Mouse (Mus musculus): ENCODE measurements around the gene Gm9922. TPM values are rescaled to one million over a fixed set of nuclear protein-coding genes. Genes with fewer than 3 reads are reported as not detected.

Gm9922 gene
- total RNA-seq, 2 experiments from 2014 or later, result not detected

GRCm38 (mm10) chr14:101746635-101747034 is 17.0 kb upstream of the Gm9922 start:
- H3K27ac ChIP-seq, result no peak overlapping the region
- no peak for TF ChIP-seq CTCF (conservative IDR thresholded peaks at IDR 0.05)
- no peak for DNase-seq (ENCODE audit: low spot score in 2 of 2)
- H3K4me3 ChIP-seq, result no peak overlapping the region

GRCm38 (mm10) chr14:101737501-101737900 is 7.9 kb upstream of the Gm9922 start:
- no peak for DNase-seq (ENCODE audit: low spot score in 2 of 2)
- TF ChIP-seq CTCF (conservative IDR thresholded peaks at IDR 0.05), result no peak
- no peak overlapping the region for H3K4me3 ChIP-seq
- H3K27ac ChIP-seq, result no peak overlapping the region

- no peak overlapping the region for H3K4me3 ChIP-seq
- H3K27ac ChIP-seq, result no peak overlapping the region
- TF ChIP-seq CTCF (conservative IDR thresholded peaks at IDR 0.05), result no peak
- DNase-seq (ENCODE audit: low spot score in 2 of 2), result no peak
These were observed 4.1 kb upstream of the Gm9922 start for GRCm38 (mm10) chr14:101733542-101734303.

DNA sequence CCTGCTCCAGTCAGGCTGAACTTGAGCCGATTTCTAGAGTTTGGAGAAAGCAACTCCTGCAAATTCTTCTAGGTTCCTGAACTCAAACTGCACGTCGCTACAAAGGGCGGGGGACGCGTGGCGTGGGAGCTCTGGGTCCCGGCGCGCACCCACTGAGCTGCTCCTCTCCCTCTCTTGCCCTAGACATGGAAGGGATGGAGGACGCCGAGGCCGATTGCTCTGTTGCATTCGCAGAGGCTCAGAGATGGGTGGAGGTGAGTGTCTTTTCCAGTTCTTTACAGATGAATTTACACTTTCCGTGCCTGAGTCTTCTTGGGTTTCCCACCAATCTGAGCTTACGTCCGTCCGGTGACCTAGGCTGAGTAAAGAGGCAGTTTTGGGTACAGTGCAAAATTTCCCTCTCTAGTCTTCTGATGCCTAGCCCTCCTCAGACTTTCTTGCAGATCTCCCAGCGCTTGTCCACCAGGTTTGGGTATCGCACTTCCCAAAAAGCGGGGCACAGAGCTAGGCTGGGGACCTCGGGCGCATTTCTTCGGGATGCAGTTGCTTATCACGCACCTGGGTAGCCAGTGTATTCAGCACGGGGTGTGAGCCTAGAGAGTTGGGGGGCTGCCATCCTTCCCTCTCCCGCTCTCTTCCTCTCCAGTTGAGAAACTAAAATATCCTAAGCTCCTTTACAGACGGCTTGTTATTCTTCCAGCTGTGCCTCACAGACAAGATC is 518 bp upstream of the Gm9922 start:
- H3K4me3 ChIP-seq, result peak overlapping the region; percentile 83
- no peak overlapping the region for H3K27ac ChIP-seq
- no peak for TF ChIP-seq CTCF (conservative IDR thresholded peaks at IDR 0.05)
- no peak for DNase-seq (ENCODE audit: low spot score in 2 of 2)

GRCm38 (mm10) chr14:101714414-101714813 is 15.2 kb downstream of the Gm9922 start:
- DNase-seq (ENCODE audit: low spot score in 2 of 2), result no peak
- Histone ChIP-seq H3K4me3 (no peak overlapping the region), H3K27ac (no peak overlapping the region)
- no peak for TF ChIP-seq CTCF (conservative IDR thresholded peaks at IDR 0.05)

GRCm38 (mm10) chr14:101707088-101707487 is 22.5 kb downstream of the Gm9922 start:
- Histone ChIP-seq H3K27ac (no peak overlapping the region), H3K4me3 (no peak overlapping the region)
- no peak for DNase-seq (ENCODE audit: low spot score in 2 of 2)
- TF ChIP-seq CTCF (conservative IDR thresholded peaks at IDR 0.05), result no peak

DNA sequence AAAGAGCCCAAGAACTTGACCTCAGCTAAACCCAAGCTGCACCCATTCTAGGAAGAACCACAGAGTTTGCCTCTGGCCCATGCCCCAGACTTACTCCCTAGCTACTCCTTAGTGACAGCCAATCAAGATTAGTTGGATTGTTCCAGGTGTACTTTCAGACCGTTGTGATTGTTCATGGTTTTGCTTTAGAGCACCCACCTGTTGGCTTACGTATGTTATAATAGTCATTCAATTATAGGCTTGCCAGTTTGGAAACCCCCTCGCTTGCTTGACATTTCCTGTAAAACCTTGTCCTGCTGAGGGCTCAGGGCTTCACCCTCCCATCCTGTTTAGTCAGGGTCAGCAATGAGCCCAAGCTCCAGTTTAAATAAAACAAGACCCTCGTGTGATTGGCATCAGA is 25.1 kb downstream of the Gm9922 start:
- DNase-seq (ENCODE audit: low spot score in 2 of 2), result no peak
- TF ChIP-seq CTCF (conservative IDR thresholded peaks at IDR 0.05), result no peak
- H3K27ac ChIP-seq, result no peak overlapping the region
- no peak overlapping the region for H3K4me3 ChIP-seq

GRCm38 (mm10) chr14:101688406-101688805 is 41.2 kb downstream of the Gm9922 start:
- no peak overlapping the region for H3K27ac ChIP-seq
- no peak for TF ChIP-seq CTCF (conservative IDR thresholded peaks at IDR 0.05)
- no peak overlapping the region for H3K4me3 ChIP-seq
- no peak for DNase-seq (ENCODE audit: low spot score in 2 of 2)

GRCm38 (mm10) chr14:101687696-101688095 is 41.9 kb downstream of the Gm9922 start:
- DNase-seq (ENCODE audit: low spot score in 2 of 2), result no peak
- TF ChIP-seq CTCF (conservative IDR thresholded peaks at IDR 0.05), result no peak
- no peak overlapping the region for H3K4me3 ChIP-seq
- no peak overlapping the region for H3K27ac ChIP-seq

Other genes with a start within 250 kb of the Gm9922 start
- 10 to 100 TPM; 10.4 to 11.3 TPM for gene Tbc1d4, start 120.6 kb downstream of the Gm9922 start, total RNA-seq (2021)
- 10 to 100 TPM; 53.4 to 56.3 TPM for gene Commd6, start 89.1 kb downstream of the Gm9922 start, total RNA-seq (2021)
- gene Uchl3, start 75.8 kb downstream of the Gm9922 start, total RNA-seq (2021), result 10 to 100 TPM; 46.2 to 54.9 TPM
- gene Lmo7, start 143 bp upstream of the Gm9922 start, total RNA-seq (2021), result 100 to 1,000 TPM; 147 to 150 TPM

All from layer of hippocampus, adult 2 months (tissue).